Mouse (Mus musculus): ENCODE results near the gene Olah. TPM values are rescaled to one million over a fixed set of nuclear protein-coding genes. Genes with fewer than 3 reads are reported as not detected.

Olah gene
- polyA plus RNA-seq, 1 experiment from 2014 or later: not detected

DNA sequence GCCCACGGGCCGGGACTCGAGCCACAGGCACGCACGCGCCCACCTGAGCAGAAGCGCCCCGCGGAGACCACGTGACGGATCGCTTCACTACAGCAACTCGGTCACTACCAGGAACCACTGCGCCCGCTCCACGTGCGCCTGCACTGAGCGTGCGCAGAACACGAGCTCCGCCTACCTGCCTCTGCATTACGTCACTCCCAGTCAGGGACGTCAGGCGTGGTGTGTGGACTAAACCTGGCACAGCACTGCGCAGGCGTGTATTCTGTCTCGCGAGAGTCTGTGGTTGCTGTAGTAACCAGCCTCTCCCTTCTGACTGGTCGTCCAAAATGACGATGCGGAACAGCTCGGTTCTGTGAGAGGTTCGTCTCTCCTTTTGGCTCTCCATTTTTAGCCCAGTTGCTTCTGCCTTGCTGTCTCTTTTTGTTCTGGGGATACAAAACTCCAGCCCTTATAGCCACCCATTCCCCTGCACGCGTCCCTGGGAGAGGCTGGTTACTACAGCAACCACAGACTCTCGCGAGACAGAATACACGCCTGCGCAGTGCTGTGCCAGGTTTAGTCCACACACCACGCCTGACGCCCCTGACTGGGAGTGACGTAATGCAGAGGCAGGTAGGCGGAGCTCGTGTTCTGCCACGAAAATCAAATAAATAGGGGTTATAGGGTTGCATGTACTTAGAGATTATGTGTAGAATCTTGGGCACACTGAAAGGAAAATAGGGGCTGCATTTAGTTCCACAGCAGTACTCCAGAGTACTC lies 64.3 kb downstream of the Olah start, which contains the start of gene Rpp38:
Rpp38 (minus strand) TSS at position 160 of the 759 bp plus-strand sequence.
- under 1% methylated on average over 45 of the region's 45 CpGs for WGBS
- peak; percentile 99 for ATAC-seq (ENCODE audit: low FRiP score, low TSS enrichment)
- Histone ChIP-seq H3K4me1 (ENCODE audit: control insufficient read depth, insufficient read depth, low read length) (peaks cover 10% of the 10 kb centered on the region), H3K4me2 (replicated peaks; ENCODE audit: low read depth, low read length) (peak within 1 kb of the TSS; percentile 70), H3K9ac (ENCODE audit: low read depth, low read length) (peak within 1 kb of the TSS; percentile 75), H3K27ac (ENCODE audit: low read depth, low read length) (peak within 1 kb of the TSS; percentile 80; the same call in 1 of the 2 replicates), H3K27me3 (ENCODE audit: control insufficient read depth, insufficient read depth, low read length) (peaks cover 11% of the 10 kb centered on the region; the same call in 1 of the 2 replicates), H3K36me3 (ENCODE audit: control insufficient read depth, insufficient read depth, low read length) (peaks cover 18% of the 10 kb centered on the region), H3K9me3 (ENCODE audit: control insufficient read depth, low read length) (no peaks in the 10 kb centered on the region), H3K4me3 (ENCODE audit: low read length) (peak within 1 kb of the TSS; percentile 74)

DNA sequence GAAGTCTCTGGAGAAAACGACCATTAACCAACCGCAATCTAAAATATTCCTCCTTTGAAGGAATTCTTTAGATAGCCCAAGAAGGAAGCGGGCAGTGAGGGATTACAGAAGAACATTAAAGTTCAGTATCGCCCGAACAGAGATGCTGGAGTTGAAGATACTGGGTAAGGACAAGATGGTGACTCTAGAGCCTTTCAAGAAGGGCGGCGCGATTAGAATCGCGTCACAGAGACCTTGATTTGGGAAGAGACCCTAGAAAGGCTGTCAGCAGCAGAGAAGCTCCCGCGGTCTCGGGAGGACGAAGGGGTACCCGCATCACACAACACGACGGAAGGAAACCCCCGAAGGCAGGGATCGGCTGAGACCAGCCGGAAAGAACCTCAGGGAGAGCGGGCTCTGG lies 65.0 kb downstream of the Olah start:
- Histone ChIP-seq H3K4me2 (replicated peaks; ENCODE audit: low read depth, low read length) (peak overlapping the region; percentile 70), H3K9me3 (ENCODE audit: control insufficient read depth, low read length) (no peaks in the 10 kb centered on the region), H3K27me3 (ENCODE audit: control insufficient read depth, insufficient read depth, low read length) (peaks cover 8% of the 10 kb centered on the region; the same call in 1 of the 2 replicates), H3K36me3 (ENCODE audit: control insufficient read depth, insufficient read depth, low read length) (peaks cover 23% of the 10 kb centered on the region), H3K9ac (ENCODE audit: low read depth, low read length) (peak overlapping the region; percentile 75), H3K4me3 (ENCODE audit: low read length) (peak overlapping the region; percentile 74), H3K4me1 (ENCODE audit: control insufficient read depth, insufficient read depth, low read length) (peaks cover 10% of the 10 kb centered on the region), H3K27ac (ENCODE audit: low read depth, low read length) (peak overlapping the region; percentile 80; the same call in 1 of the 2 replicates)
- WGBS: 1% methylated on average over 21 of the region's 21 CpGs
- ATAC-seq (ENCODE audit: low FRiP score, low TSS enrichment): no peak

DNA sequence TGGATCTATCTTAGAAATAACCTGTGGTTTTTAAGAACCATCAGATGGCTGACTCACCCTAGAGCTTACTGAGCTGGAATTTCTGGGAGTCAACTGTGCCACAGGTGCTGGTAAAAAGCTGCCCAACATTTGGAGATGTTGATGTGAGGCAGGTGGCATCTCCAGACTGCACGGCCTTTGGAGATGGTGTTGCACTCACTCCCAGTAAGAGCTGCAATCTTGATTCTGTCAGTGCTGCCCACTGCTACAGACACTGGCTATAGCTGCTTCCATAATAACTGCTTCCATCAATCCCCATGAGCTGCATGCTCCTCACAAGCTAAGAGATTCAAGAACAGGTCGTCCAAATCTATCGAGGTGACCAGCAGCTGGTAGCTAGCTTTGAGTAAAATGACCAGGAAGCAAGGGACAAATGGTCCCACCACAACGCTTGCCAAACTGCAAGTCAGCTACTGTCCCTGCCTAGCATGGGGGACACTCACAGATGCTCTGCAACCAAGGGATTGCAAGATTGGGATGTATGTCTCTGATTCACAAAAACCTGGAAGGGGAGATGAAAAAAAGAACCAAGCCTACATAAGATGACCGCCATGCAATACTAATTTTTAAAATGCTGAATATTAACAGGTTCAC lies 65.8 kb downstream of the Olah start:
- no peaks in the 10 kb centered on the region for H3K9me3 ChIP-seq (ENCODE audit: control insufficient read depth, low read length)
- 62% methylated on average over 5 of the region's 5 CpGs for WGBS
- H3K27me3 ChIP-seq (ENCODE audit: control insufficient read depth, insufficient read depth, low read length): 0 out of 2 replicates have a peak, but pooled peaks cover under 1% of the 10 kb centered on the region
- H3K4me3 ChIP-seq (ENCODE audit: low read length): peak overlapping the region; percentile 74
- no peak for ATAC-seq (ENCODE audit: low FRiP score, low TSS enrichment)
- peak overlapping the region; percentile 75; the same call in 1 of the 2 replicates for H3K9ac ChIP-seq (ENCODE audit: low read depth, low read length)
- H3K27ac ChIP-seq (ENCODE audit: low read depth, low read length): no peak overlapping the region
- H3K4me1 ChIP-seq (ENCODE audit: control insufficient read depth, insufficient read depth, low read length): peaks cover 10% of the 10 kb centered on the region
- peaks cover 30% of the 10 kb centered on the region for H3K36me3 ChIP-seq (ENCODE audit: control insufficient read depth, insufficient read depth, low read length)
- peak overlapping the region; percentile 70 for H3K4me2 ChIP-seq (replicated peaks; ENCODE audit: low read depth, low read length)

DNA sequence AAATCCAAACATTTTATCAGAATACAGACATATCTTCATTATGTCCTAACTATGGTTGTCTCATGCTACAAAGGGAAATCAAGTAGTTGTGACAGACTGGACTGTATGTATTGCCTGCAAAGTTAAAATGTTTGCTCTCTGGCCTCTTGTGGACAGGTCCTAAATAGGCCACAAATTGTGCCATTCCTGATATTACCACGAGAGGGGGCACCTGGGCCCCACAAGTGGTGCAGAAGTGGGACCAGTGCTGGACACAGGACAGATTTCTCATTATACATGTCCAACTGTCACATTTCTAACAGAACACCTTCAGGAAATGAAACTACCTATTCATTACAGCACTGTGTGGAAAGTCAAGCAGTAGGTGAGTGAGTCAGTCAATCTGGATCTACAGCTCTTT lies 69.7 kb downstream of the Olah start:
- Histone ChIP-seq H3K4me2 (replicated peaks; ENCODE audit: low read depth, low read length) (no peak overlapping the region), H3K4me3 (ENCODE audit: low read length) (no peak overlapping the region), H3K4me1 (ENCODE audit: control insufficient read depth, insufficient read depth, low read length) (peaks cover 10% of the 10 kb centered on the region), H3K27me3 (ENCODE audit: control insufficient read depth, insufficient read depth, low read length) (no peaks in the 10 kb centered on the region), H3K9me3 (ENCODE audit: control insufficient read depth, low read length) (no peaks in the 10 kb centered on the region), H3K27ac (ENCODE audit: low read depth, low read length) (no peak overlapping the region), H3K36me3 (ENCODE audit: control insufficient read depth, insufficient read depth, low read length) (peaks cover 62% of the 10 kb centered on the region), H3K9ac (ENCODE audit: low read depth, low read length) (no peak overlapping the region)
- WGBS: 43% methylated on average over 1 of the region's 1 CpGs
- no peak for ATAC-seq (ENCODE audit: low FRiP score, low TSS enrichment)

DNA sequence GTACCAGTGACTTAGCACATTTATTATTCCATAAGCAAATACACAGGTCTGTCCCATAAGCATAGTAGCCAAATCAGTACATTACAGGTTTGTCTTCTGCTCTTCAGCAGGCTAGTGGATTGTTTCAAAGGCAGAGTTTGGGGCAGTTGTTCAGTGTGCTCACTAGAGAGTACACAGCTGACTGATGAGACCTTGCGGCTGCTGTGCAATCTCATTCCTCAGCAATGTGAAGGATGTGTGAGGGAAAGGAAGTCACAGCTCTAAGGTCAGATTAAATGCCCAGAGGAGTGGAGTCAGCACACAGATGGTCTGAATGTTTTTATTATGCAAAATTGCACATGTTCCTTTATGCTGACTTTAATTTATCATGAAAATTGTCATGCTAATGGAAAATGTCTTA lies 70.5 kb downstream of the Olah start:
- Histone ChIP-seq H3K4me2 (replicated peaks; ENCODE audit: low read depth, low read length) (no peak overlapping the region), H3K9ac (ENCODE audit: low read depth, low read length) (no peak overlapping the region), H3K27ac (ENCODE audit: low read depth, low read length) (no peak overlapping the region), H3K27me3 (ENCODE audit: control insufficient read depth, insufficient read depth, low read length) (no peaks in the 10 kb centered on the region), H3K4me1 (ENCODE audit: control insufficient read depth, insufficient read depth, low read length) (peaks cover 10% of the 10 kb centered on the region), H3K4me3 (ENCODE audit: low read length) (no peak overlapping the region), H3K36me3 (ENCODE audit: control insufficient read depth, insufficient read depth, low read length) (peaks cover 62% of the 10 kb centered on the region), H3K9me3 (ENCODE audit: control insufficient read depth, low read length) (no peaks in the 10 kb centered on the region)
- no peak for ATAC-seq (ENCODE audit: low FRiP score, low TSS enrichment)
- WGBS: 79% methylated on average over 1 of the region's 1 CpGs

DNA sequence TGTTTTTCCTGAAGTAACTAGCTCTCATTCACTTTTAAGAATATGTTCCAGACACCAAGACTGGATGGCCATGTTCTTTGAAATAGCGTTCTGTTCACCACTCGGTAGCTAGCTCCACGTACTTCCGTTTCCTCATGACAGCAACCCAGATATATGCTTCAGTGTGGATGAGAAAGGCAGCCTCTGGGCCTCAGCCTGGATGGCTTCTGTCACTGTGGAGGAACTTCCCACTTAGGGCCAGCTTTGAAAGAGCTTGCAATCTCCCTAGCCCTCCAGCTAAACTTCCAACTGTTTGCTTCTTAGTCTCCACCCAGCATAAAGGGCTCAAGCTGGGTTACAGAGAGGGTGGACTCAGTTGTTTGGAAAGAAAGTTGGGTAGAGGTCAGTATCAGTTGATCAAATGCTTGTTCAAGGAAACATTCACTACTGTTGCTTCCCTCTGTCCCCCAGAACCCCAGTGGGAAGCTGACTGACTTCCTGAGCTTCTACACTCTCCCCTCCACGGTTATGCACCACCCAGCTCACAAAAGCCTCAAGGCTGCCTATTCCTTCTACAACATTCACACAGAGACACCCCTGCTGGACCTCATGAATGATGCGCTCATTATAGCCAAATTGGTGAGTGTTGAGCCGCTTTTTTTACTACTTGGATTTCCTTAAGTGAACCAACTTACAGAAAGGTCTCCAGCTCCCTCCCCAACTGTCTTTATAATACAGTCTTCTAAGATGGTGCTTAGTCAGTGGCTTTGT lies 72.5 kb downstream of the Olah start:
- Histone ChIP-seq H3K9me3 (ENCODE audit: control insufficient read depth, low read length) (no peaks in the 10 kb centered on the region), H3K4me1 (ENCODE audit: control insufficient read depth, insufficient read depth, low read length) (no peaks in the 10 kb centered on the region), H3K36me3 (ENCODE audit: control insufficient read depth, insufficient read depth, low read length) (peaks cover 66% of the 10 kb centered on the region), H3K9ac (ENCODE audit: low read depth, low read length) (no peak overlapping the region), H3K4me2 (replicated peaks; ENCODE audit: low read depth, low read length) (no peak overlapping the region), H3K27me3 (ENCODE audit: control insufficient read depth, insufficient read depth, low read length) (no peaks in the 10 kb centered on the region), H3K27ac (ENCODE audit: low read depth, low read length) (no peak overlapping the region), H3K4me3 (ENCODE audit: low read length) (no peak overlapping the region)
- no peak for ATAC-seq (ENCODE audit: low FRiP score, low TSS enrichment)
- 93% methylated on average over 7 of the region's 7 CpGs for WGBS

DNA sequence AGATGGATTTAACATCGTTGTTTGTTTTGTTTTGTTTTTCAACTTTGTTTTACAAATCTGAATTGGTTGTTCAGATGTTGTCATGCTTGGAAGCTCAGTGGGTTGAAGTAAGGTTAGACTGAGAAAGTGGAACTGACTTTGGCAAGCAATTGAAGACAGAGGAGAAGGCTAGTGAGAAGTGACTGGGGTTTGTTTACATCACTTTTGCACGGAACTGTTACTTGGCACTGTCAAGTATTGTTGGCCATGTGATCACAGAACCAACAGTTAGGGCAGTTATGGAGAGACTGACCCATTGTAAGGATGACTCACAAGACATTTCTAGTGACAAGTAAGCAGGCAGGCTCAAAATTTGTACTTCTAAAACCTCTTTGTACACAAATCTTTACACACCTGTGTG lies 73.9 kb downstream of the Olah start:
- Histone ChIP-seq H3K4me1 (ENCODE audit: control insufficient read depth, insufficient read depth, low read length) (no peaks in the 10 kb centered on the region), H3K4me3 (ENCODE audit: low read length) (no peak overlapping the region), H3K9ac (ENCODE audit: low read depth, low read length) (no peak overlapping the region), H3K27ac (ENCODE audit: low read depth, low read length) (no peak overlapping the region), H3K36me3 (ENCODE audit: control insufficient read depth, insufficient read depth, low read length) (peaks cover 58% of the 10 kb centered on the region), H3K4me2 (replicated peaks; ENCODE audit: low read depth, low read length) (no peak overlapping the region), H3K27me3 (ENCODE audit: control insufficient read depth, insufficient read depth, low read length) (no peaks in the 10 kb centered on the region), H3K9me3 (ENCODE audit: control insufficient read depth, low read length) (no peaks in the 10 kb centered on the region)
- WGBS: 94% methylated on average over 2 of the region's 2 CpGs
- no peak for ATAC-seq (ENCODE audit: low FRiP score, low TSS enrichment)

DNA sequence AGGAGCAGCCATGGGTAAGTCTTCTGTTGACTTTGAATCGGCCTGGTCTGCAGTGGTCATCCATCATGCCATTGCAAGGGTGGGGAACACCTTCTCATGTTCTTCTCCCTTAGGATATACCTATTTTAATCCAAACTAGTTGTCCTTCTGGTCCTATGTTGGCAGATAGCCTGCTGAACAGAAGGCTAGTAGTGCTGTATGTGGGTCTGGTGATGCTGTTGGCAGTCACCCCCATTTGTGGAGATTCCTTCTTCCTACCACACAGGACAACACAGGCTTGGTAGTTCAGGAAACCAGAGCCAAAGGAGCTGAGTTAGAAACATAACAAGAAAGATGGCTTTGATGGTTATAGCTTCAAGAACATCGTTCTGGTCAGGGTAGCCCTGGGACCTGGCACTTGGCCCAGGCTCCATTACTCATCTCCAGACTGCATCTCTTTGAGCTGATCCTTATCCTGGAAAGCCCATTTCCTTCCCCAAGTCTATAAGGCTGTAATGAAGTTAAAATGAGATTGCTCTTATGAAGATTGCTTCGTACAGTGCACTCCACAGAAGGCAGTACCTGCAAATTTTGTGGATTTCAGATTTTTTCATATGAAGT lies 91.5 kb downstream of the Olah start:
- Histone ChIP-seq H3K9ac (ENCODE audit: low read depth, low read length) (no peak overlapping the region), H3K4me2 (replicated peaks; ENCODE audit: low read depth, low read length) (no peak overlapping the region), H3K27me3 (ENCODE audit: control insufficient read depth, insufficient read depth, low read length) (no peaks in the 10 kb centered on the region), H3K4me3 (ENCODE audit: low read length) (no peak overlapping the region), H3K9me3 (ENCODE audit: control insufficient read depth, low read length) (no peaks in the 10 kb centered on the region), H3K36me3 (ENCODE audit: control insufficient read depth, insufficient read depth, low read length) (peaks cover 9% of the 10 kb centered on the region; the same call in 1 of the 2 replicates), H3K4me1 (ENCODE audit: control insufficient read depth, insufficient read depth, low read length) (no peaks in the 10 kb centered on the region; the same call in 1 of the 2 replicates), H3K27ac (ENCODE audit: low read depth, low read length) (no peak overlapping the region)
- ATAC-seq (ENCODE audit: low FRiP score, low TSS enrichment): no peak
- 55% methylated on average over 3 of the region's 3 CpGs for WGBS

Data from kidney, embryonic 14.5 days (tissue).